Mouse (Mus musculus): ENCODE measurements around the gene Gm37240. TPM values are rescaled to one million over a fixed set of nuclear protein-coding genes. Genes with fewer than 3 reads are reported as not detected.

Gm37240 gene
- polyA plus RNA-seq, 1 experiment from 2014 or later: 0.48 TPM

- no peak for ATAC-seq
- Histone ChIP-seq H3K4me3 (no peak overlapping the region), H3K27ac (no peak overlapping the region), H3K9ac (no peak overlapping the region), H3K36me3 (ENCODE audit: poor library complexity, severe bottlenecking) (no peaks in the 10 kb centered on the region), H3K4me1 (peaks cover 22% of the 10 kb centered on the region), H3K4me2 (no peak overlapping the region), H3K27me3 (peaks cover 36% of the 10 kb centered on the region), H3K9me3 (replicated peaks) (no peaks in the 10 kb centered on the region)
- 88% methylated on average over 12 of the region's 12 CpGs for whole genome bisulfite sequencing
These were observed 1412.1 kb downstream of the Gm37240 start for GRCm38 (mm10) chr3:84474981-84475775.

GRCm38 (mm10) chr3:84474398-84474797 lies 1412.9 kb downstream of the Gm37240 start:
- no peak overlapping the region for H3K9ac ChIP-seq
- no peaks in the 10 kb centered on the region for H3K36me3 ChIP-seq (ENCODE audit: poor library complexity, severe bottlenecking)
- H3K4me2 ChIP-seq: no peak overlapping the region
- peaks cover 29% of the 10 kb centered on the region for H3K27me3 ChIP-seq
- H3K27ac ChIP-seq: no peak overlapping the region
- peaks cover 15% of the 10 kb centered on the region for H3K4me1 ChIP-seq
- no peaks in the 10 kb centered on the region for H3K9me3 ChIP-seq (replicated peaks)
- no peak overlapping the region for H3K4me3 ChIP-seq
- no peak for ATAC-seq
- 90% methylated on average over 6 of the region's 6 CpGs for WGBS

DNA sequence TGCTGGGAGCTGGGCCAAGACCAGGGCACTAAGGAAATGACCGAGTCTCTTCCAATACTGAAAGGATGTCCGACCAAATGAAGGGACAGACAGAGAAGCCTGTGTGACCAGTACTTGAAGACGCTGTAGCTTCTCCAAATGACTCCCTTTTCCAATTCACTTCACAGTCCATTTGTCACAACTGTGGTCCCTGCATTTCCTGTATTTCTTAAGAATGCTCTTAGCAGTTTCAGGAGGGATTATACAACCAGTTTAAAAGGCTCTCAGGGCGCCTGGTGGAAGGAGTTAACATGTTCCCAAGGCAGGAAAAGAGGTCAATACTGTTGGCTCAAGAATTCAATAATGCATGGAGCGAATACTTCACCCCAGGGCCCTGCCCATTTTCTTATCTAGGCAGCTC lies 1414.4 kb downstream of the Gm37240 start:
- Histone ChIP-seq H3K4me3 (no peak overlapping the region), H3K36me3 (ENCODE audit: poor library complexity, severe bottlenecking) (no peaks in the 10 kb centered on the region), H3K27me3 (peaks cover 16% of the 10 kb centered on the region), H3K4me1 (0 out of 2 replicates have a peak, but pooled peaks cover 2% of the 10 kb centered on the region), H3K9ac (no peak overlapping the region), H3K9me3 (replicated peaks) (no peaks in the 10 kb centered on the region), H3K4me2 (no peak overlapping the region), H3K27ac (no peak overlapping the region)
- no peak for ATAC-seq
- 69% methylated on average over 5 of the region's 5 CpGs for WGBS

DNA sequence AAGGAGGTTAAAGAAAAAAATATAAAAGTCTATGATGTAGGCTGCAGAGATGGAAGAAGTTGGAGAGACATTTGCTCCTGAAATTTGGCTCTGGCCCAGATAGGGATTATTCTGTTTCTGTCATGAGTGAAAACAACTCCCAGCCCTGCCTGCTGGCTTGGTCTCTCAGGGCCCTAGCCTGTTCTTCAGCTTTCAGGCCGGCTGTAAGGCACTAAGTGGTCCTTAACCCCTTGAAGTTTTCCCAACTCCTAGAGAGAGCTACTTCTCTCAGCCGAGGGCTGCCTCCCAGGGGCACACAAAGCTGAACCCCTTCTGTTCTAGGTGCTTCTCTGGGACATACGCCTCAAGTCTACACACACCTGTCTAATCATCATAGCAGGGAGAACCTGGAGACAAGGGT lies 1414.8 kb downstream of the Gm37240 start:
- H3K4me2 ChIP-seq: no peak overlapping the region
- H3K36me3 ChIP-seq (ENCODE audit: poor library complexity, severe bottlenecking): no peaks in the 10 kb centered on the region
- H3K27me3 ChIP-seq: peaks cover 11% of the 10 kb centered on the region
- H3K4me3 ChIP-seq: no peak overlapping the region
- no peak overlapping the region for H3K27ac ChIP-seq
- H3K4me1 ChIP-seq: no peaks in the 10 kb centered on the region
- H3K9me3 ChIP-seq (replicated peaks): no peaks in the 10 kb centered on the region
- H3K9ac ChIP-seq: no peak overlapping the region
- ATAC-seq: no peak
- 45% methylated on average over 3 of the region's 3 CpGs for WGBS

DNA sequence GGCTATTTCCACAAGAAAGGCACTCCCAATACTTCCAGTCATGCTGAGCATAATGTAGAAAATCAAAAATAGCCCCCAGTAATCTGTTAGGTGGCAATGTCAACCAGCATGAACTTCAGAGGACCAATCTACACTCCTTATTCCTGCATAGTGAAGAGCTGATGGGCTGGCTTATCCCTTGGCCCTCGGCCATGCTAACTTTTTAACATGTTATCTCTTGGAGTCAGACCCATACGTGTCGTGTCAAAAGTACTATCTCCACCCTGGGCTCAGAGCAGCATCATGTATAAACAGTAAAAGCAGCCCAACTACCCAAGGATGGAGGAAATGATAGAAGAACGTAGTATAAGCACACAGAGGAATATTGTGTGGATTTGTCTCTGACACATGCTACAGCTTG lies 1416.2 kb downstream of the Gm37240 start:
- Histone ChIP-seq H3K4me1 (no peaks in the 10 kb centered on the region), H3K27ac (no peak overlapping the region), H3K4me3 (no peak overlapping the region), H3K9me3 (replicated peaks) (no peaks in the 10 kb centered on the region), H3K27me3 (0 out of 2 replicates have a peak, but pooled peaks cover 2% of the 10 kb centered on the region), H3K4me2 (no peak overlapping the region), H3K36me3 (ENCODE audit: poor library complexity, severe bottlenecking) (no peaks in the 10 kb centered on the region), H3K9ac (no peak overlapping the region)
- ATAC-seq: no peak
- WGBS: 90% methylated on average over 4 of the region's 4 CpGs

- no peak overlapping the region for H3K4me3 ChIP-seq
- no peaks in the 10 kb centered on the region for H3K9me3 ChIP-seq (replicated peaks)
- no peaks in the 10 kb centered on the region for H3K4me1 ChIP-seq
- no peaks in the 10 kb centered on the region for H3K36me3 ChIP-seq (ENCODE audit: poor library complexity, severe bottlenecking)
- H3K4me2 ChIP-seq: no peak overlapping the region
- ATAC-seq: no peak
- H3K27me3 ChIP-seq: no peaks in the 10 kb centered on the region
- no peak overlapping the region for H3K27ac ChIP-seq
- 28% methylated on average over 4 of the region's 4 CpGs for WGBS
- no peak overlapping the region for H3K9ac ChIP-seq
These were observed 1419.2 kb downstream of the Gm37240 start for GRCm38 (mm10) chr3:84468111-84468453.

GRCm38 (mm10) chr3:84467419-84468110 lies 1419.8 kb downstream of the Gm37240 start:
- Histone ChIP-seq H3K9ac (no peak overlapping the region), H3K4me3 (no peak overlapping the region), H3K36me3 (ENCODE audit: poor library complexity, severe bottlenecking) (no peaks in the 10 kb centered on the region), H3K4me2 (no peak overlapping the region), H3K9me3 (replicated peaks) (no peaks in the 10 kb centered on the region), H3K4me1 (no peaks in the 10 kb centered on the region), H3K27ac (no peak overlapping the region), H3K27me3 (no peaks in the 10 kb centered on the region)
- 64% methylated on average over 10 of the region's 10 CpGs for WGBS
- ATAC-seq: no peak

DNA sequence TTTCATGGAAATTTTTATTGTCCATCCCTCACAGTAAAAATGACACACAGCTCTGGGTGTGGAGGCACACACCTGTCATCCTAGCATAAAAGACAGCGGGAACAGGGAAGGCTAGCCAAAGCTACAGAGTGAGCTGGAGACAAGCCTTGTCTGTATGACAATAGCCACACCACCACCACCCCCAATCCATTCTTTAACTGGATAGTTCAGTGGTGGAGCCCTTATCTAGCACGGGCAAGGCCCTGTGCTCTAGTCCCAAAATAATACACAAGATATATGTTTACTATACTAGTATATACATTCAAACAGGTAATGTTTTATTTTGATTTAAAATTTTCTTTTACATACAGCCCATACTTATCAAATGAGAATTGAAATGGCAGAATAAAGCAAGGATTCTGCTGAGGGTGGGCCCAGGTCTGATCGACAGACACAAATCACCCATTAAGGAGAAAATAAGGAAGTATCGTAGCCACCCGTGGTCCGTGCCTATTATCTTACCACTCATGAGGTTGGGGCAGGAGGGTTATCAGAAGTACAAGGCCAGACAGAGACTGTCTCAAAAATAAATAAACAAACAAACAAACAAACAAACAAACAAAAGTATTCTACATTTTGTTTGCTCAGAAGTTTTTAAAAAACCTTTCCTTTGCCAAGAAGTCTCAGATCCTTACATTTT lies 1421.4 kb downstream of the Gm37240 start:
- Histone ChIP-seq H3K4me1 (peaks cover 3% of the 10 kb centered on the region; the same call in 1 of the 2 replicates), H3K27me3 (no peaks in the 10 kb centered on the region), H3K9ac (no peak overlapping the region), H3K9me3 (replicated peaks) (no peaks in the 10 kb centered on the region), H3K4me2 (no peak overlapping the region), H3K4me3 (no peak overlapping the region), H3K27ac (no peak overlapping the region), H3K36me3 (ENCODE audit: poor library complexity, severe bottlenecking) (no peaks in the 10 kb centered on the region)
- no peak for ATAC-seq
- WGBS: 79% methylated on average over 6 of the region's 6 CpGs

- Histone ChIP-seq H3K4me2 (no peak overlapping the region), H3K4me3 (no peak overlapping the region), H3K9ac (no peak overlapping the region), H3K27ac (no peak overlapping the region), H3K36me3 (ENCODE audit: poor library complexity, severe bottlenecking) (no peaks in the 10 kb centered on the region), H3K27me3 (no peaks in the 10 kb centered on the region; the same call in 1 of the 2 replicates), H3K4me1 (peaks cover 13% of the 10 kb centered on the region), H3K9me3 (replicated peaks) (no peaks in the 10 kb centered on the region)
- 42% methylated on average over 4 of the region's 4 CpGs for WGBS
- no peak for ATAC-seq
These were observed 1425.6 kb downstream of the Gm37240 start for GRCm38 (mm10) chr3:84461687-84462086.

DNA sequence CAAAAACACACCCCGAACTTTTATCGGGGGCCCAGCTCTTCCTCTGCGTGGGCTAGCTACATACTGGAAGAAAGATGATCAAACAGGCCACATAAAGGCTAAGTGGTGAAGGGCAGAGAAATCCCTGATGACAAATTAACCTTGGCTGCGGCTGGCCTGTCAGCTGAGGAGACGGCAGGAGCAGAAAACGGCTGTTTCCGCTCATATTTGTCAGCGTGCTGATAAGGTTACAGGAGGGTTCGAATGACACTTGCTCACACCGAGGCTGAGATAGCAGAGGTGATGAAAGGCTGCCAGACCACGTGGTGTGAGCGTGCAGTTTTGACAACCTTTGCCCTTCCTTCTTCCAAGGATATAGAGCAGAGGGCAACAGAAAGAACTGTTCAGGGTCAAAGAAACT lies 1426.4 kb downstream of the Gm37240 start:
- no peak for ATAC-seq
- H3K4me1 ChIP-seq: peaks cover 13% of the 10 kb centered on the region

DNA sequence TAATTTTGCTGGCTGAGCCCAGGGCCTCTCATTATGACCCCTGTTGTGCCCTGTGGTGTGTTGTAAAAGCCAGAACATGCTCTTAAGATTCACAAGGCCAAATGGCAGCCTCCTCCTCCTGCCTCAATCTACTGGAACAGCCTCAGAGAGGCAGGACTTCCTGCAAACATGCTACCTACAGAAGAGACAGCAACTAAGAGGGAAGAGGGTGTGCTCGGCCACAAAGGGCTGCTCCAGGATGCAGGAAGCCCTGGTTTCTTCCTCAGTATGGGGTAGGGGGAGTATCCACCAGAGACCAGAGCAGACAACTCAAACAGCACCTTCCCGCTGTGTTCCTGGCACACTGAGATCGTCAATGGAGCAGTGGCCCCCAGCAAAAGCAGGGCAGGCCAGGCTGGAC lies 1426.8 kb downstream of the Gm37240 start:
- WGBS: 33% methylated on average over 3 of the region's 3 CpGs
- ATAC-seq: no peak
- no peak overlapping the region for H3K4me3 ChIP-seq
- no peak overlapping the region for H3K9ac ChIP-seq
- H3K4me1 ChIP-seq: peaks cover 13% of the 10 kb centered on the region
- H3K27me3 ChIP-seq: no peaks in the 10 kb centered on the region; the same call in 1 of the 2 replicates
- no peak overlapping the region for H3K4me2 ChIP-seq
- no peaks in the 10 kb centered on the region for H3K36me3 ChIP-seq (ENCODE audit: poor library complexity, severe bottlenecking)
- no peak overlapping the region for H3K27ac ChIP-seq
- no peaks in the 10 kb centered on the region for H3K9me3 ChIP-seq (replicated peaks)

More for the DNA sequence above, 1426.4 kb downstream of the Gm37240 start:
- no peak overlapping the region for H3K27ac ChIP-seq
- no peak overlapping the region for H3K4me2 ChIP-seq
- no peak overlapping the region for H3K9ac ChIP-seq
- H3K36me3 ChIP-seq (ENCODE audit: poor library complexity, severe bottlenecking): no peaks in the 10 kb centered on the region
- no peaks in the 10 kb centered on the region for H3K9me3 ChIP-seq (replicated peaks)
- H3K4me3 ChIP-seq: no peak overlapping the region
- 51% methylated on average over 12 of the region's 12 CpGs for WGBS
- no peaks in the 10 kb centered on the region; the same call in 1 of the 2 replicates for H3K27me3 ChIP-seq

- Histone ChIP-seq H3K4me1 (peaks cover 16% of the 10 kb centered on the region), H3K36me3 (ENCODE audit: poor library complexity, severe bottlenecking) (no peaks in the 10 kb centered on the region), H3K9ac (no peak overlapping the region), H3K9me3 (replicated peaks) (no peaks in the 10 kb centered on the region), H3K4me3 (no peak overlapping the region), H3K4me2 (no peak overlapping the region), H3K27ac (no peak overlapping the region), H3K27me3 (no peaks in the 10 kb centered on the region; the same call in 1 of the 2 replicates)
- 85% methylated on average over 12 of the region's 12 CpGs for WGBS
- no peak for ATAC-seq
These were observed 1431.4 kb downstream of the Gm37240 start for GRCm38 (mm10) chr3:84455733-84456417.
